Mouse (Mus musculus) ES-Bruce4 (cell line): Measurements from ENCODE around the gene Tmem106c.

Experiments used
- CTCF ChIP-seq: IDR thresholded peaks from one replicate; pipeline ENCODE4 v1.8.1; 2011; ENCODE audit warnings: low read depth, low read length
- POLR2A ChIP-seq: IDR thresholded peaks from one replicate; pipeline ENCODE4 v1.8.1; 2011; ENCODE audit warnings: low read length; ENCODE audit not compliant: insufficient read depth

DNA sequence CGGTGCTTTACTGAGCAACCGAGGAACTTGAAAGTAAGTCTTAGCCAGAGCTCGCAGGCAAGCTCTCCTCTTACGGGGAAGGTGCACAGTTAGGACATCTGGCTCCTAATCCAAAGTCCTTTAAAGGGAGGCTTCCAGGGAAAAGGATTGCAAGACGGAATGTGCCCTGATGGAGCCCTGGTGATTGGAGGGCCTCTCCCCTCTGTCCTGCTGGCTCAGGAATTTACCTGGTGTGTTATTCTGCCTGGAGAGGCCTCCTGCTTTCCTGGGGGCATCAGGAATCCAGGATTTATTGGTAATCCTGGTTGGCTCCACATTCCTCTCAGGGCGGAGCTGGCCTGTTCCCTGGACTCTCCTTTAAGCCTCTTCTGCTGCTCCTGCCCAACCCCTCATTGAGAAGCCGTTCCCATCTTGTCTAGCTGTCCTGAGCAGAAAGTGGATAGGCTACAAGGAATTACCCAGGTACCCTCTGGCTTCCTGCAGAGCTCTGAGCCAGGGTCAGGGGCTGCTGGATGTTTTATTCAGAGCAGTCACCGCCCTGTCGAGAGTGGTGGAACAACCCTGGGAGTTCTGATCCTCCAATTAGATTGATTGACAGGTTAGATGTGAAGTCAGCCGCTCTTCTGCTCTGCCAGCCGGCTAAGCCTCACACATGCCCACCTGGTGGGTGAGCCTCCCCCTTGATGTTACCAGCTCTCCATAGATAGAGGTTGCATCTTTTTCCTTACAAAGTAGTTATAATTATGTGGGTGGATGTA lies 9.4 kb downstream of the Tmem106c start:
- TF ChIP-seq POLR2A, result no peak
- no peak for TF ChIP-seq CTCF
